In the genomic region with DNA sequence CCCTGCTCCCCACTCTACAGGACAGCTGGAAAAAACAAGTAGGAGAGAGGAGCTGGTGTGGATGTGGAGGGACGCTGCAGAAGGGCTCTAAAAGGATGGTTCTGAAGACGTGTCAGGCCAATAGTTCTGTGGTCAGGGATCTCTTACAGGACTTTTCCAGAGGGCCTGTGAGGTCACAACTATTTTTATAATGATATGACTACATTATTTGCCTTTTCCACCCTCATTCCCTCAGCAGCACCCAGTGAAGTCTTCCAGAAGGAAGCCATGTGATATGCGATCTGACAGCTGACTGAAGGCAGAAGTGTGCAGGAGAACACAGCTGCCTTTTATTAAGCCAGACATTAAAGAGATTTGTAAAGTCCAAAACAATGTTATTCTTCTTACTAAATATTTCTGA, we compare ENCODE assay signal across 13 mouse cellular contexts.
"Had no signal": no experiment of that assay in that cellular context is flagged by ENCODE, and none has a peak within 500 bp of the region (broad histone marks: within the 10 kb centered on the region; RNA-seq: fewer than 3 reads in every experiment).

No protein-coding gene starts in this region.

- H3K9ac ChIP-seq: liver, embryonic 15.5 days; midbrain, embryonic 13.5 days; neural tube, embryonic 12.5 days had no signal

- ATAC-seq: midbrain, embryonic 13.5 days had no signal

- DNase-seq: kidney, adult 9 months; kidney, postnatal 10 days; kidney, postnatal 4 days; left cerebral cortex, postnatal 4 days; lung, postnatal 14 days; spleen, adult 18-20 months; thymus, adult 18-20 months; thymus, postnatal 14 days had no signal

- H3K4me2 ChIP-seq: liver, embryonic 11.5 days; liver, embryonic 15.5 days; midbrain, embryonic 13.5 days; neural tube, embryonic 12.5 days had no signal

- H3K27me3 ChIP-seq: liver, embryonic 15.5 days; midbrain, embryonic 13.5 days; neural tube, embryonic 12.5 days had no signal

- H3K27ac ChIP-seq: layer of hippocampus, adult 2 months; liver, embryonic 15.5 days; midbrain, embryonic 13.5 days; neural tube, embryonic 12.5 days had no signal

- H3K36me3 ChIP-seq: liver, embryonic 15.5 days; midbrain, embryonic 13.5 days; neural tube, embryonic 12.5 days had no signal

- H3K9me3 ChIP-seq: liver, embryonic 15.5 days; midbrain, embryonic 13.5 days; neural tube, embryonic 12.5 days had no signal

- H3K4me1 ChIP-seq: liver, embryonic 15.5 days; neural tube, embryonic 12.5 days had no signal

- H3K4me3 ChIP-seq: layer of hippocampus, adult 2 months; liver, embryonic 15.5 days; midbrain, embryonic 13.5 days; neural tube, embryonic 12.5 days had no signal
